Mouse (Mus musculus) gastrocnemius, adult 18-20 months (tissue): Measurements from ENCODE around the gene Ppm1d. TPM values are rescaled to one million over a fixed set of nuclear protein-coding genes. Genes with fewer than 3 reads are reported as not detected.

ENCODE experiments used
- total RNA-seq, 2 experiments: library from RNA; stranded (reverse); gene quantifications; 2 replicates each; pipeline ENCODE4 v1.2.3; 2021

The Ppm1d gene
- total RNA-seq, 2 experiments from 2014 or later = 4.6 to 5.1 TPM

Other genes starting within 250 kb of the Ppm1d start
- gene Usp32, start 171.1 kb upstream of the Ppm1d start, total RNA-seq = 10 to 100 TPM; 11.2 to 12.7 TPM
- gene 1700125H20Rik, start 140.8 kb upstream of the Ppm1d start, total RNA-seq = not detected
- 10 to 100 TPM in 1 of 2 experiments, 1 to 10 TPM in 1; 7.1 to 10.1 TPM for gene Appbp2, start 76.1 kb upstream of the Ppm1d start, total RNA-seq
- gene Bcas3, start 41.9 kb downstream of the Ppm1d start, total RNA-seq = 10 to 100 TPM; 40.7 to 47.3 TPM